Mouse (Mus musculus): ENCODE data around the gene H2al2a.

DNA sequence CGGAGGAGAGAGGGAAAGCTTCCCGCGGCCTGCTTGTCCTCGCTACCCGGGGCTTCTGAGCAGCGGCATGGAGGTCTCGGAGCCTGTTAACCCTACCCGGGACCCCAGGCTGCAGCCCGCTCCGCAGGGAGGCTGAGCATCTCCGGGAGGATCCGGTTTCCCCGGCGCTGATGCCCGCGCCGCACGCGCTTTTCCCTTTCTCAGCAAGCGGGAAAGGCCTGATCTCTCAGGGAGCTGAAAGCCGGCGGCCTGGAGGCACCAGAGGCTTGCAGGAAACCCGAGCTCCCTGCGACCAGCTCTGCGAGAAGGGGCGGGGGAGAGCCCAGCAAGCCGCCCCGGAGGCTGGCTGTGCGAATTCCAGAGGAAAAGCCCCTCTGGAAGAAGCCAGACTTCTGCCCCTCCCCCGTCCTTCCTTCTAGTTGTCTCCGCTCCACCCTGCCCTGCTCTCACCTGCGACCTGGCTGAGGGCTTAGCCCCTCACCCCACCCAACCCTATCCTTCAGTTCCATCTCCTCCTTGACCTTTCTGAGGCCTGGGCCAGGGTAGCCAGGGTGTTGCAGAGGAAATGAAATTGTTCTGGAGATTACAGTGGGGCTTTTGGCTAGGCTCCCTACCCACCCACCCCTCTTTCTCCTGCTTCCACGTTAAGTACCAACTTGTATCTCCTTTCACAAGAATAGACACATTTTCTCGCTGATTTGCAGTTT, 35.2 kb upstream of the H2al2a start:
- TF ChIP-seq CTCF (IDR thresholded peaks at IDR 0.05; ENCODE audit: low read depth) (no peak), EP300 (IDR thresholded peaks at IDR 0.05; ENCODE audit: low read depth) (no peak)
